Mouse (Mus musculus): ENCODE results near the gene Zfhx3.

Zfhx3 gene

DNA sequence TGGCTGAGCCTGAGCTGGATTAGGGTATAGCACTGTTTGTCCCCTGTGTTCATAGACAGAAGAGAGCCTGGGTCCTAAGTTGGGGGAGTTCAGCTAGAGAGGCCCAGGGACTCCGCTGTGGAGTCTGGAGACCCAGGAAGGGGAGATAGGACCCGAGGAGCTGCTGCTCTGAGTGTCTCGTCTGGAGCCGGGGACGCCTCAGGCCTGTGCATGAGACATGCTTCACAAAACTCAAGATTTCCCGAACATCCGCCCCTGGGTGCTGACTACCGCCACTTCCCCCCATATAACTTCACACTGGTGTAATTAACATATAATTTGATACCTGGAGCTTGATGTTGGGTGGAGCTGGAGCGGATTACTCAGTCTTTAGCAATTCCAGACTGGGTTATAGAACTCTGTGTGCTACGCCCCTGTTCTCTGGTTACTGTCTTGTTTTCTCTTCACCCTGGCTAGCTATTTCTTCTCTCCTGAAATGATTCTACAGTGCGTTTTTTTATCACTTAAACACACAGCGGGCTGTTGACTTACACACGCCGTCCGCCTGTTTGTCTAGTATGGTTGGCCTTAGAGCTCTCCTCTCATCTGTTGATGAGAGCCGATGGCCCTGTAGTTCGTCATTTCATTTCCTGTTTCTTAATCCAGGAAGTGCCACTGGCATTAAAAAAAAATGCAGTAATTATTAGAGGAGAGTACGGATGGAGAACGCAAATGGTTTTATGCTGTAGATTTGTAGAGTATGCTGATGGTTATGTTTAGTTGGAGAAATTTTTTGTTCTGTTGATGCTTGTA lies 822.2 kb downstream of the Zfhx3 start:
- DNase-seq = no peak

GRCm38 (mm10) chr8:108766102-108766501 lies 823.7 kb downstream of the Zfhx3 start:
- DNase-seq = no peak

- DNase-seq = no peak
Observed at GRCm38 (mm10) chr8:108768051-108768450, 825.6 kb downstream of the Zfhx3 start.

DNA sequence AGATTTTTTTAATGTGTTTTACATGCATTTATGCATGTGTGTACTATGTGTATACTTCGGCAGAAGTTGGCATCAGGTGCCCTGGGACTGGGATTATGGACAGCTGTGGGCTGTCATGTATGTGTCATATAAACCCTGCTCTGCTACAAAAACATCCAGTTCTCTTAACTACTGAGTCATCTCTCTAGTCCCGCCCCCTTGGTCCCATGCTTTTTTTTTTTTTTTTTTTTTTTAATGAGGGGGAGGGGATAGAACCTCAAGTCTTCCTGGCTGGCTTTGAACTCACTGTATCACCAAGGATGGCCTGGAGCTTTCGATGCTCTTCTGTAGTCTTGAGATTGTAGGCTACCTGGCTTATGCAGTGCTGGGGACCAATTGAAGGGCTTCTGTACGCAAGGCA lies 827.9 kb downstream of the Zfhx3 start:
- DNase-seq = no peak

DNA sequence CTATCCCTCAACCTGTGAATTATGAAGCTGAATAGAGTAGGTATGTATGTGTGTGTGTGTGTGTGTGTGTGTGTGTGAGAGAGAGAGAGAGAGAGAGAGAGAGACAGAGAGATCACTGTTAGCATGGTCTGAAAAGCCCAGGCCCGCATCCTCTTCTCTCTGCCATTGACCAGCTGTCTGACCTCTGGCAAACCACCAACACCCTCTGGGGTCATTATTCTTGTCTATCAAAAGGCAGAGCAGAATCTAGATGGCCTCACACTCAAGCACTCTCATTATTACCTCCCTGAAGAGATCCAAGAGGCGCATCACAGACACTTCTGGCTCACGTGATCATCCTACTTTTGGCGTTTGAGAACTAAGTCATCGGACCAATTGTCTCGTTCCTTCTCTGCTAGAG lies 831.0 kb downstream of the Zfhx3 start:
- DNase-seq = no peak

DNA sequence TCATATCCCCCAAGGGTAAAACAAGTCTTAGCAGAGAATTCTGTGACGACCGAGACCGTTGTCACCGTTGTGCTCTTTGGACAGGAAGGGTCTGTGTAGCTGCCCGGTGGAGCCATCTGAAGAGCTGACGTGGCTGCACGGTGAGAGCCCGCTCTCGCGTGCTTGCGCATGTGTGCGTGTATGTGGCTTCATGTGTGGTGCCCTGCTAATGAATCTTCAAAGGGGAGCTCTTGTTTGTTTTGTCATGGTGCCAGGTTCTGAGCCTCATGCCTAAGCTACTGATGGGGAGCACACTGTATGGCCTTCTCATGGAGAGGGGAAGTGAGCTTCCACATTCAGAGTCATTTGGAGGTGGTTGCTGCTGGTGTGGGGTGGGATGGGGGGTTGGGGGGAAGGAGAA lies 835.6 kb downstream of the Zfhx3 start:
- no peak for DNase-seq

DNA sequence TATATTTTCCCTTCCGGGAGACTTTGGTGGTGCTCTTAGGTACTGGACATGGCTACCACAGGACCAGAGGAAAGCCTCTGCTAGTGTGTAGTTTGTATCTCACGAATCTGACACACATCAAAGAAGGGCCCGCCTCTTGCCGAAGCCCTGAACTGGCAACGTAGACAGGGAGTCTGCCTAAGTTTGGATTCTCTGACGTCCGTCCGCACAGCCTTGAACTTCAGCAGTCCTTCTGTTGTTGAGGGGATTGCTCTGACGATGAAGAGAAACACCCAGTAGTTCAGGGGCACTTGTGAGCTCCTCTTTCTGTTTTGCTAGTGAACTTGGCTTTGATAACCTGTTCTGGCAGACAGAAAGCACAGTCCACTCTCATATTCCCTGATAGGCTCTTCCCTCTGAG lies 836.1 kb downstream of the Zfhx3 start:
- no peak for DNase-seq

GRCm38 (mm10) chr8:108780766-108781165 lies 838.3 kb downstream of the Zfhx3 start:
- DNase-seq = no peak

DNA sequence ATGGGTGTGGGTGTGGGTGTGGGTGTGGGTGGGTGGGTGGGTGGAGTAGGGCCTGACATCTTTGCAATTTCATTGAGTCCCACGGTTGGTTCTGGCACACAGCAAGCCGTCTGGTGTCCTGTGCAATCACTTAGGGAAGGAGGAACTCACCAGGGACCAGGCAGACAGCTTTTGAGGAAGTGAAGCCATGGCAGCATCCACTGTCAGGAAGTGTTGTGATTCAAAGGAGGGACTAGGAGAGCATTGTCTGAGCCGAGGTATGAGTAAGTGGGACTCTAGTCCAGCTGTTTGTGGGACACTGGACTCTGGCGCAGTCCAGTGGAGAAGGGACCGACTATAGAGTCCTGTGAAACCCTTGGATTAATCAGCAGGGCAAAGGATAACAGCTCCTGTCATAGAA lies 838.7 kb downstream of the Zfhx3 start:
- no peak for DNase-seq

- no peak for DNase-seq
Observed at GRCm38 (mm10) chr8:108783155-108783554, 840.7 kb downstream of the Zfhx3 start.

DNA sequence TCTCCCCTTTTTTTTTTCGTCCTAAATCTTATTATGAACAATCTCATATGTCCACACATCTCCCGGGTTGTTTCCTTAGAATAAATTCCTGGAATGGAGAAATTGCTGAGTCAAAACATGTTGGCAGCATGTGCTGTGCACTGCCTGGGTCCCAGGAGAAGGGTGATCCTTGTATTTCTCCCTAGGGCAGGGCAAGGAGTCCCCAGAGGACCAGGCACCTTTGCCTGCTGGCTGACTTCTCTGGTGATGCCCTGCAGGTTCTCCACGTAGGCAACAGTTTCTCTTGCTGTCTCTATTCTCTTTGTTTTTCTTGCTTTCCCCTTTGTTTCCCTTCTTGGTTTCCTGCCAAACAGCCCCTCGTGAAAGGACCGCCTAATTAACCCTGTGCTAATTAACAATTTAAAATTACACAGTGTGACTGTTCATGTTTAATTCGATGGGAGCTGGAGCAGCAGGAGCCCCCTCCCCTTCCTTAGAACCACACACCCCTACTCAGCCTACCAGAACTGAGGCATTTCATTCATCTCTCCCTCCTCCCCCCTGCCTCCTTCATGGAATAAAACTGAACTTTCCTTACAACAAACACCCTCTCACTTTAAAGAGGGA lies 845.8 kb downstream of the Zfhx3 start:
- no peak for DNase-seq

DNA sequence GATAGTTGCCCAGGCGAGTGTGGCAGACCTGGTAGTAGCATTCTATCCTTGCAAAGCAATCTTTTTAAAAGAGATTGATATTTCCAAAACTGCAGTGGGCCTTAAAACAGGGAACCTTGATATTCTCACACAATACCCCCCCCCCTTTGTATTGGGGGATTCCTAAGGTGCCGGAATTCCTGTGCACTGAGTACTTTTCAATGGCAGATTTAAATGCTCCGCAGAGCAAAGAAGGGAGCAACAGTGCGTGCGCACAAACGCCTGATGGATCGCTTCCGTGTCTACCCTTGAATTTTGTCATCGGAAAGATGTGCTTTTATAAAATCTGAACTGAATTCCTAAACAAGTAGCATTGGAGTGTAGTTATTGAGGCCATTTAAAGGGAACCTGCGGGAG lies 846.3 kb downstream of the Zfhx3 start:
- DNase-seq = no peak

DNA sequence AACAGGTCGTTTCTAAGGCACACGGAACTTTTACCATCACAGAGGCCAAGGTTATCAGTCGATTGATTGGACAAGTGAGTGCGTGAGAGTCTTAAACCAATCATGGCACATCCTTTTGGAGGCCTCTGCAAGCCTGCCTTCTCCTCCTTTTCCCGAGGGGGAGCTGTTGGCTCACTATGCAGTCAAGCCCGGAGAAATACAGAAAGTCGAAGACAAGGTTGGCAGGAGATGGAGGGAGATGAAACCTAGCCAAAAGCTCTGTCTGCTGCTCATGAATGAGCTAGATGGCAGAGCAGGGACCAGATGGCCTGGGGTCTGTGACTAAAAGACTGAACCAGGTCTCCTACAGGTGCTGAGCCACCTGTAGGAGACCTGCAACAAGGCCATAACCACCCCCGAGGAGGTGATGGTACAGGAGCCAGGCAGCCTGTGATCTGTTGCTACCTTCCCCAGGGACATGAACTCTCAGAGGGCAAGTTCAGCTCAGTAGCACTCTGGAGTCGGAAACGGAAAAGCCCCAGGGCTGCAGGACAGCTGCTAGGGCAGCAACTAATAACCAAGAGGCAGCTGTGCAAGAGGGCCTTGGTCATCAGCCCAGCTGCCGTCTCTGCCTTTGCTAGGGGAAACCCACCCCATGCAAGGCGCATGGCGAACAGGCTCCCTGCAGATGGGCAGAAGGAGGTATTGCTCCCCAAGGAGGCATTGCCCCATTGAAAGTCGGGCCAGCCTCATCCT lies 848.3 kb downstream of the Zfhx3 start:
- no peak for DNase-seq

DNA sequence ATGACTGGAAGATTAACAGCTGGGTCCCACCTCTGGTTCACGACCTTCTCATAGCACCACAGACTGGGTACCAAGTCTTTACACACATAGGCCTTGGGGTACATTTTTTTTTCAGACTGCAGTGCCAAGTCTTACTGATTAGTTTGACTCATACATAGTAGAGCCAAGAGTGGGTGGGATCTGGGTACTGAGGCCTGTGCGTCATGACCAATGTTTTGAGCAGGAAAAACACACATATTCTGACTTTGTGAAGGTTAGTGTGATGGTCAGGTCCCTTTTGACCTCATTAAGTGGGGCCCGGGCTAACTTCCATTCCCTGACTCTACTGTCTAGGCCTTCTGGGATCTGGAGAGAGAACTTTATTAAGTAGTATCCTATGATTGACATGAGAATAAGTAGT lies 853.6 kb downstream of the Zfhx3 start:
- no peak for DNase-seq

- DNase-seq = no peak
Observed at GRCm38 (mm10) chr8:108796882-108797281, 854.4 kb downstream of the Zfhx3 start.

- DNase-seq = peak; percentile 21
Observed at GRCm38 (mm10) chr8:108798012-108798411, 855.6 kb downstream of the Zfhx3 start.

- DNase-seq = no peak
Observed at GRCm38 (mm10) chr8:108799250-108799649, 856.8 kb downstream of the Zfhx3 start.

DNA sequence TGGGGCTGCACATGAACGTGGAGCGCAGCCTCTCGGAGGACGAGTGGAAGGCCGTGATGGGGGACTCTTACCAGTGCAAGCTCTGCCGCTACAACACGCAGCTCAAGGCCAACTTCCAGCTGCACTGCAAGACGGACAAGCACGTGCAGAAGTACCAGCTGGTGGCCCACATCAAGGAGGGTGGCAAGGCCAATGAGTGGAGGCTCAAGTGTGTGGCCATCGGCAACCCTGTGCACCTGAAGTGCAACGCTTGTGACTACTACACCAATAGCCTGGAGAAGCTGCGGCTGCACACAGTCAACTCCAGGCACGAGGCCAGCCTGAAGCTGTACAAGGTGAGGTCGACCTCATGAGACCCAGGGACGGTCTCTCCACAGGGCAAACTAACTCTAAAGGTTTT lies 857.9 kb downstream of the Zfhx3 start:
- DNase-seq = no peak

GRCm38 (mm10) chr8:108803017-108803416 lies 860.6 kb downstream of the Zfhx3 start:
- no peak for DNase-seq

- DNase-seq = no peak
Observed at GRCm38 (mm10) chr8:108811694-108812093, 869.2 kb downstream of the Zfhx3 start.

DNA sequence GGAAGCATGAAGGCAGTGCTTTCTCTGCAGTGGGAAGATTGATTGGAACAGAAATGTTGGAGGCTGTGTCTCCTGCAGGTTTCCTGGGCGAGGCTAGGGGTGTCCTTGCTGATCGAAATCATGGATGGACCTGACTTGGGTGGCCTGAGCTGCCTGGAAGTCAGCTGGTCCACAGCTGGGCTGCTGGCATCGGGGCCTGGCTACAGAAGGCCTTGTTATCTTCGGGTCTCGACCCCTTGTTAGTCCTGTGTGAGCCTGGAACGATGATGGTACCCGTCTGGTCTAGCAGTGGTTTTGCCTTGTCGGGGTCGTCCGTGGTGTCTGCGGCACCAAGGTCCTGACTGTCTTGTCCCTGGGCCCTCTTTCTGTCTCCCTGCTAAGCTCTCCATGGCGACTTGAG lies 870.9 kb downstream of the Zfhx3 start:
- DNase-seq = no peak

DNA sequence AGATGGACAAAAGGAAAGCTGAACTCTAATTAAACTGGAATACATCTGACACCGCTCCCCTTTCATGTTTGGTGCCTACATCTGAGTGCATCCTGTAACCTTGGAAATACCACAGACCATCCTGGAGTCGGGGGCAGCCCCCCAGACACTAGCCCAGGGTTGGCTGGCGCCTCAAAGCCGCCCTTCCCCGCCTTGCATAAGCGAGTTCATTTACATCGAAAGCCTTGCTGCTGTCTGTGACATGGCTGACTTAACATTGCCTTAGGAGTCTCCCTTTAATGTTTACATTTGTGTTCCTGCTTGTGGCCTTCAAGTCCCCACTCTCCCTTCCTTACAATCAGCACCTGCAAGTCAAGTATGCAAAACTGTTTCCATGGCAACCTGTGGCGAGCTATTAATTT lies 876.8 kb downstream of the Zfhx3 start:
- DNase-seq = no peak

GRCm38 (mm10) chr8:108819826-108820225 lies 877.4 kb downstream of the Zfhx3 start:
- peak; percentile 26 for DNase-seq

- peak; percentile 82 for DNase-seq
Observed at GRCm38 (mm10) chr8:108820634-108821033, 878.2 kb downstream of the Zfhx3 start.

Data from thymus, postnatal 4 days (tissue).